Mouse (Mus musculus) midbrain, embryonic 11.5 days (tissue): ENCODE data around the gene Pla2g2c. TPM values are rescaled to one million over a fixed set of nuclear protein-coding genes. Genes with fewer than 3 reads are reported as not detected.

Experiments
- ATAC-seq: fragments of 200-750 bp; cut with Nextera tagmentation; 2 replicates; pipeline ENCODE4 v1.8.0; 2017; ENCODE audit warnings: moderate TSS enrichment, moderate library complexity; ENCODE audit not compliant: low FRiP score
- DNase-seq: peaks from one replicate; pipeline ENCODE4 v3.0.0; 2015; ENCODE audit warnings: low spot score; ENCODE audit errors: missing footprints
- H3K27ac ChIP-seq: fragments of 300-500 bp; sonication (generic); 2 replicates; pipeline ENCODE4 v1.5.1; 2014; ENCODE audit warnings: low read depth, low read length
- H3K27me3 ChIP-seq: fragments of 300-500 bp; sonication (generic); 2 replicates; pipeline ENCODE4 v1.6.1; 2014; ENCODE audit warnings: mild to moderate bottlenecking, low read length, moderate library complexity, mixed read lengths; ENCODE audit not compliant: control insufficient read depth, insufficient read depth
- H3K36me3 ChIP-seq: fragments of 300-500 bp; sonication (generic); 2 replicates; pipeline ENCODE4 v1.6.1; 2014; ENCODE audit warnings: mild to moderate bottlenecking, low read length, moderate library complexity, mixed read lengths; ENCODE audit not compliant: control insufficient read depth, insufficient read depth
- H3K4me1 ChIP-seq: fragments of 300-500 bp; sonication (generic); 2 replicates; pipeline ENCODE4 v1.6.1; 2014; ENCODE audit warnings: low read length; ENCODE audit not compliant: control insufficient read depth, insufficient read depth
- H3K4me2 ChIP-seq: fragments of 300-500 bp; sonication (generic); 2 replicates; pipeline ENCODE4 v1.6.1; 2014; ENCODE audit warnings: mild to moderate bottlenecking, moderate library complexity
- H3K4me3 ChIP-seq: fragments of 300-500 bp; sonication (generic); 2 replicates; pipeline ENCODE4 v1.5.1; 2014; ENCODE audit warnings: low read depth, low read length
- H3K9ac ChIP-seq: fragments of 300-500 bp; sonication (generic); 2 replicates; pipeline ENCODE4 v1.6.1; 2014; ENCODE audit warnings: low read length
- H3K9me3 ChIP-seq: fragments of 300-500 bp; sonication (generic); 2 replicates; pipeline ENCODE4 v1.6.1; 2016; ENCODE audit warnings: low read length; ENCODE audit not compliant: control insufficient read depth
- WGBS: fragments of 180-500 bp; shearing (Covaris S2); extraction: QIAGEN DNeasy Blood & Tissue Kit; methylation state at CpG from one replicate; pipeline ENCODE4 v1.1.7; 2014; 5-methylcytosine and 5-hydroxymethylcytosine counted together
- polyA plus RNA-seq: library from polyadenylated mRNA; unstranded; fragments of >200 nt; fragmentation: Nextera tagmentation; extraction: Ambion mirVana; gene quantifications from 2 replicates; pipeline ENCODE4 v1.2.1, GENCODE M21; 2014

The Pla2g2c gene
- polyA plus RNA-seq, 1 experiment from 2014 or later = 0.96 TPM

- no peaks in the 10 kb centered on the region for H3K36me3 ChIP-seq
- no peaks in the 10 kb centered on the region for H3K9me3 ChIP-seq
- no peak for ATAC-seq
- no peak overlapping the region for H3K27ac ChIP-seq
- H3K9ac ChIP-seq = no peak overlapping the region
- no peaks in the 10 kb centered on the region for H3K27me3 ChIP-seq
- DNase-seq = no peak
- H3K4me3 ChIP-seq = no peak overlapping the region
- 82% methylated on average over 3 of the region's 3 CpGs for WGBS
- no peak overlapping the region for H3K4me2 ChIP-seq
- H3K4me1 ChIP-seq = no peaks in the 10 kb centered on the region; the same call in 1 of the 2 replicates
Measured at GRCm38 (mm10) chr4:138753608-138754007, 29.0 kb downstream of the Pla2g2c start.

DNA sequence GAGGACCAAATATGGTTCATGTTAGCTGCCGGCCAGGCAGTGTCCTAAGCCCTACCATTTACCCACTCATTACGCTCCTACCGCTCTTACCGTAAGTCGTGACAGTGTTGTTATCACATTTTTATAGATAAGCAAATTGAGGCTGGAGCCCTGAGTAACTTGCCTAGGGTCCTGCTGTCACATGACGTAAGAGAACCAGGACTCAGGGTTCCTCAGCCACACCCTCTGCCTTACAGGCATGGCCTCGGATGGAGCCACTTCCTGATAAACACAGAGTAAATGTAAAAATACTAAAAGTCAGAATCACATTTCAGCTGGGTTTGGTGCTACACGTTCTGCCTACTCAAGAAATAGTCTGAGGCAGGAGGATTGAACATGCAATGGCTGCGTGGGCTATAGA is 29.8 kb downstream of the Pla2g2c start:
- H3K9me3 ChIP-seq = no peaks in the 10 kb centered on the region
- WGBS = 84% methylated on average over 9 of the region's 9 CpGs
- H3K27ac ChIP-seq = no peak overlapping the region

GRCm38 (mm10) chr4:138755439-138755838 is 30.8 kb downstream of the Pla2g2c start:
- no peaks in the 10 kb centered on the region for H3K27me3 ChIP-seq
- no peaks in the 10 kb centered on the region for H3K36me3 ChIP-seq
- H3K9me3 ChIP-seq = no peaks in the 10 kb centered on the region
- 78% methylated on average over 4 of the region's 4 CpGs for WGBS
- no peak overlapping the region for H3K4me3 ChIP-seq
- H3K27ac ChIP-seq = no peak overlapping the region
- H3K4me1 ChIP-seq = no peaks in the 10 kb centered on the region
- ATAC-seq = no peak
- no peak overlapping the region for H3K9ac ChIP-seq
- H3K4me2 ChIP-seq = no peak overlapping the region
- DNase-seq = no peak

More for the DNA sequence above, 29.8 kb downstream of the Pla2g2c start:
- H3K4me2 ChIP-seq = no peak overlapping the region
- ATAC-seq = no peak
- no peak for DNase-seq
- H3K4me1 ChIP-seq = no peaks in the 10 kb centered on the region
- no peak overlapping the region for H3K9ac ChIP-seq
- no peak overlapping the region for H3K4me3 ChIP-seq
- H3K36me3 ChIP-seq = no peaks in the 10 kb centered on the region
- no peaks in the 10 kb centered on the region for H3K27me3 ChIP-seq

DNA sequence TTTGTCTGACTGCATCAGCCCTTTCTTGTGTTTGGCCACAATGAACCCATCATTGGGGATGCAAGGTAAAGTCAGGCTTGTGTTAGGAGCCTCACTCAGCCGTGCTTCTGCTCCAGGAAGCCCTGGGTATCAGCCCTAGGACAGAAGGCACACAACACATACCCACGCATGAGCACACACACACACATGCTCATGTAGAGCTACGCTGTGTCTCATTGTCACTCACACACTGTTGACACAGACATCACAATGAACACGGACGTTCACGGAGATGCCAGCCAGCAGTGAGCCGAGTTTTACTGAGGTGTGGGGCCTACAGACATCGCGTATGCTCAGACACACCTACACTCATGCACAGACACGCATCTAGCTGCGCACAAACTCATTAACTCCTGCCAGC is 31.4 kb downstream of the Pla2g2c start:
- no peak for ATAC-seq
- H3K4me2 ChIP-seq = no peak overlapping the region
- H3K9ac ChIP-seq = no peak overlapping the region
- no peaks in the 10 kb centered on the region for H3K36me3 ChIP-seq
- H3K4me1 ChIP-seq = no peaks in the 10 kb centered on the region
- no peak overlapping the region for H3K4me3 ChIP-seq
- 85% methylated on average over 11 of the region's 11 CpGs for WGBS
- no peak for DNase-seq
- H3K27me3 ChIP-seq = no peaks in the 10 kb centered on the region
- no peaks in the 10 kb centered on the region for H3K9me3 ChIP-seq
- H3K27ac ChIP-seq = no peak overlapping the region

DNA sequence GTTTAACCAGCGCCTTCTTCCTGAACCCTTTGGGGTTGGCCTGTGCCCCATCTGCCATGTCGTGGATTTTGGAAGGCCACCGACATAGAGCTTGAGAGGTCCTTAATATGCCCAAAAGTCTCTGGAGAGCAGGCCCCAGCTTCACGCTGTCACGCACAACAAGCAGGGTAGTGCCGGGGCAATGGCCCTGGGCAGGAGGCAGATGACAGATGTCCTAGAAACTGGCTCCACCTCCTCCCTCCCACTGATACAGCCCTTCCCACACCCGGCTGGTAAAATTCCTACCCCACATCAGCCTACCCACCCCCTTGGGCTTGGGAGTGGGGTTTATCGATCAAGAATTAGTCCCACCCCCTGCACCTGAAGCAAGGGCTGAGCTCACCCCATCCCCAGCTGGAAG is 32.8 kb downstream of the Pla2g2c start, which contains the start of gene Pla2g2f:
Pla2g2f (minus strand) TSS at position 211 of the 400 bp plus-strand sequence.
- Histone ChIP-seq H3K36me3 (no peaks in the 10 kb centered on the region), H3K4me1 (no peaks in the 10 kb centered on the region), H3K4me2 (no peak within 1 kb of the TSS), H3K27ac (no peak within 1 kb of the TSS), H3K4me3 (no peak within 1 kb of the TSS), H3K9me3 (no peaks in the 10 kb centered on the region), H3K9ac (no peak within 1 kb of the TSS), H3K27me3 (no peaks in the 10 kb centered on the region)
- ATAC-seq = no peak
- DNase-seq = no peak
- WGBS = 86% methylated on average over 8 of the region's 8 CpGs

DNA sequence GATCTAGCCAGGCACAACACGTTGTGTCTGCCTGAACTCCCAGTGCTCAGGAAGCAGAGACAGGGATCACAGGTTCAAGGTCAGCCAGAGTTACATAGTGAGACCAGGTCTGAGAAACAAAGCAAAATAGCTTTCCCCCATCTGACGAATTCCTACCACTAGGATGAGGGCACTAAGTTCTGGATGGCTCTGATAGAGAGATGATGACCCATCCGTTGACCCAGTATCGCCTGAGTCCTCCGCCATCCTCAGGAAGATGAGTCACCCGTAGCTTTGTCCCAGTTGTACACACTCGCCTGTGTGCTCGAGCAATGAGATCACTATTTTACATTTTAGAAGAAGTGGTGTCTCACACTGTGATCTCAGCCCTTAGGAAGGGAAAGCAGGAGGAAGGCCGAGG is 37.7 kb downstream of the Pla2g2c start:
- no peak overlapping the region for H3K9ac ChIP-seq
- H3K4me2 ChIP-seq = no peak overlapping the region
- H3K36me3 ChIP-seq = no peaks in the 10 kb centered on the region
- no peaks in the 10 kb centered on the region for H3K27me3 ChIP-seq
- H3K27ac ChIP-seq = no peak overlapping the region
- H3K9me3 ChIP-seq = no peaks in the 10 kb centered on the region
- DNase-seq (no peak), ATAC-seq (no peak)
- H3K4me3 ChIP-seq = no peak overlapping the region
- WGBS = 87% methylated on average over 9 of the region's 9 CpGs
- H3K4me1 ChIP-seq = no peaks in the 10 kb centered on the region

GRCm38 (mm10) chr4:138771970-138772369 is 47.4 kb downstream of the Pla2g2c start:
- no peaks in the 10 kb centered on the region for H3K9me3 ChIP-seq
- DNase-seq = no peak
- H3K36me3 ChIP-seq = no peaks in the 10 kb centered on the region
- H3K4me2 ChIP-seq = no peak overlapping the region
- no peak overlapping the region for H3K27ac ChIP-seq
- no peak for ATAC-seq
- H3K9ac ChIP-seq = no peak overlapping the region
- H3K27me3 ChIP-seq = no peaks in the 10 kb centered on the region
- WGBS = 91% methylated on average over 10 of the region's 10 CpGs
- H3K4me1 ChIP-seq = no peaks in the 10 kb centered on the region
- no peak overlapping the region for H3K4me3 ChIP-seq

DNA sequence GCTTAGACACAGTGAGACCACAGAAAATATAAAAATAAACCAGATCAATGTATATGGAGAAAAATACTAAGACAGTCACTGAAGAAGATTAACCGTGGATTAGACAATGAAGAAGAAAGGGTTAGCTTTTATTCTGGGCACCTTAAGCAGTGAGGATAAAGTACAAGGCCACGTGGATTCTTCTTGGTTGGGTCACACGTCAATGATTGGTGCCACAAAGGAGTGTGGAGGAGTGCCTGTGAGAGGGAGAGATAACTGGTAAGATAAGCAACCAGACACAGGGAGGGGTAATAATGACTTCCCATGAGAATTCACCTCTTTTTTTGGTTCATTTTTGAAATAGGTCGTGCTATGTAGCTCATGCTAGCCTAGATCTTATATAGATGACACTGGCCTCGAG is 47.8 kb downstream of the Pla2g2c start:
- H3K9ac ChIP-seq = no peak overlapping the region
- no peaks in the 10 kb centered on the region for H3K4me1 ChIP-seq
- no peaks in the 10 kb centered on the region for H3K9me3 ChIP-seq
- no peaks in the 10 kb centered on the region for H3K27me3 ChIP-seq
- DNase-seq (no peak), ATAC-seq (no peak)
- H3K4me2 ChIP-seq = no peak overlapping the region
- no peaks in the 10 kb centered on the region for H3K36me3 ChIP-seq
- H3K27ac ChIP-seq = no peak overlapping the region
- WGBS = 77% methylated on average over 5 of the region's 5 CpGs
- H3K4me3 ChIP-seq = no peak overlapping the region

- WGBS = 87% methylated on average over 6 of the region's 6 CpGs
- no peak within 1 kb of the TSS for H3K27ac ChIP-seq
Measured at GRCm38 (mm10) chr4:138775435-138775834, 50.8 kb downstream of the Pla2g2c start, which contains the start of gene Pla2g2d. Gene Pla2g2d (plus strand): TSS chr4:138775735.

More at GRCm38 (mm10) chr4:138775435-138775834, 50.8 kb downstream of the Pla2g2c start, which contains the start of gene Pla2g2d:
- DNase-seq (no peak), ATAC-seq (no peak)
- peaks cover 2% of the 10 kb centered on the region; the same call in 1 of the 2 replicates for H3K4me1 ChIP-seq
- H3K9me3 ChIP-seq = no peaks in the 10 kb centered on the region
- no peaks in the 10 kb centered on the region for H3K36me3 ChIP-seq
- no peak within 1 kb of the TSS for H3K4me2 ChIP-seq
- no peaks in the 10 kb centered on the region for H3K27me3 ChIP-seq
- H3K9ac ChIP-seq = no peak within 1 kb of the TSS
- H3K4me3 ChIP-seq = no peak within 1 kb of the TSS
